Mouse (Mus musculus) c-Kit-positive CD71-positive TER-119-negative erythroid progenitor cells, embryonic 14.5 days (primary cell): ENCODE results near the gene Trak1.
"Not testable (repeated sequence)": the region's sequence is repeated elsewhere in the genome, so short reads cannot be mapped to it uniquely, and the experiment has no call there.

Source experiments
- DNase-seq: peaks from one replicate; pipeline ENCODE4 v3.0.0-alpha.2; 2013; ENCODE audit warnings: low read depth

Trak1 gene

GRCm38 (mm10) chr9:121319323-121319966 lies 22.1 kb downstream of the Trak1 start:
- no peak for DNase-seq

GRCm38 (mm10) chr9:121320433-121320832 lies 23.1 kb downstream of the Trak1 start:
- DNase-seq: no peak

GRCm38 (mm10) chr9:121321118-121321517 lies 23.8 kb downstream of the Trak1 start:
- DNase-seq: no peak

GRCm38 (mm10) chr9:121322034-121322433 lies 24.7 kb downstream of the Trak1 start:
- DNase-seq: no peak

GRCm38 (mm10) chr9:121328342-121328741 lies 31.0 kb downstream of the Trak1 start:
- not testable (repeated sequence) for DNase-seq

- no peak for DNase-seq
These were observed 31.9 kb downstream of the Trak1 start for GRCm38 (mm10) chr9:121329181-121329580.

GRCm38 (mm10) chr9:121330065-121330464 lies 32.8 kb downstream of the Trak1 start:
- DNase-seq: no peak

- DNase-seq: no peak
These were observed 34.1 kb downstream of the Trak1 start for GRCm38 (mm10) chr9:121331438-121331837.

- DNase-seq: no peak
These were observed 34.8 kb downstream of the Trak1 start for GRCm38 (mm10) chr9:121331878-121332630.

- no peak for DNase-seq
These were observed 36.3 kb downstream of the Trak1 start for GRCm38 (mm10) chr9:121333559-121333958.

GRCm38 (mm10) chr9:121334311-121334851 lies 37.1 kb downstream of the Trak1 start:
- DNase-seq: no peak

- DNase-seq: no peak
These were observed 38.3 kb downstream of the Trak1 start for GRCm38 (mm10) chr9:121335568-121335967.

- no peak for DNase-seq
These were observed 39.1 kb downstream of the Trak1 start for GRCm38 (mm10) chr9:121336324-121336946.

- DNase-seq: no peak
These were observed 40.1 kb downstream of the Trak1 start for GRCm38 (mm10) chr9:121337216-121337937.

GRCm38 (mm10) chr9:121337938-121338289 lies 40.6 kb downstream of the Trak1 start:
- no peak for DNase-seq

GRCm38 (mm10) chr9:121341832-121342231 lies 44.5 kb downstream of the Trak1 start:
- DNase-seq: no peak

- DNase-seq: no peak
These were observed 45.3 kb downstream of the Trak1 start for GRCm38 (mm10) chr9:121342510-121343110.

- DNase-seq: no peak
These were observed 46.0 kb downstream of the Trak1 start for GRCm38 (mm10) chr9:121343122-121343876.

GRCm38 (mm10) chr9:121344344-121344743 lies 47.0 kb downstream of the Trak1 start:
- DNase-seq: no peak

- DNase-seq: no peak
These were observed 48.3 kb downstream of the Trak1 start for GRCm38 (mm10) chr9:121345427-121346130.
